Mouse (Mus musculus): ENCODE measurements around the gene Adk. TPM values are rescaled to one million over a fixed set of nuclear protein-coding genes. Genes with fewer than 3 reads are reported as not detected.

Adk gene
- polyA plus RNA-seq, 1 experiment from 2014 or later: 155 TPM

DNA sequence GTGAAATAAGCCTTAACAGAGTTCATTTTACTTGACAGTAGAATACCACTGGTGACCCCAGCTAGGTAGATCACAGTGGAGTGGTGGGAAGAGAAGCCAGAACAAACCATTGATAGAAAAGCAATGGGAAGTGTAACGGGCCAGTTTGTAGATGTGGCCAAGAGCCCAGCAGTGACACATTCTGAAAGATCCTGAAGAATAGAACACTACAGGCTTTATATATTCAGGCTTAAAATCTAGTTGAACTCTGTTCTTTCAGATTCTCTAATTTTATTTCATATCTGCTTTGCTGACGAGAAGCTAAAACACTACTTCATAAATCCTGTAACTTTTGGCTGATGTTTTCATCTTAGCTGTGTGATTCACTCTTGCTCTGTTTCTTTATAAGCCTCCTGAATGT is 48.5 kb downstream of the Adk start:
- 83% methylated on average over 2 of the region's 2 CpGs for WGBS
- Histone ChIP-seq H3K9me3 (ENCODE audit: control insufficient read depth, low read length) (no peaks in the 10 kb centered on the region), H3K4me1 (ENCODE audit: control insufficient read depth, insufficient read depth, low read length) (peaks cover 14% of the 10 kb centered on the region), H3K27me3 (ENCODE audit: control insufficient read depth, insufficient read depth, low read length) (no peaks in the 10 kb centered on the region), H3K9ac (ENCODE audit: low read depth, low read length) (no peak overlapping the region), H3K36me3 (ENCODE audit: control insufficient read depth, insufficient read depth, low read length) (no peaks in the 10 kb centered on the region; the same call in 1 of the 2 replicates), H3K4me3 (ENCODE audit: low read length) (no peak overlapping the region), H3K4me2 (replicated peaks; ENCODE audit: low read depth, low read length) (no peak overlapping the region), H3K27ac (ENCODE audit: low read depth, low read length) (no peak overlapping the region)
- ATAC-seq (ENCODE audit: low FRiP score, low TSS enrichment): no peak

DNA sequence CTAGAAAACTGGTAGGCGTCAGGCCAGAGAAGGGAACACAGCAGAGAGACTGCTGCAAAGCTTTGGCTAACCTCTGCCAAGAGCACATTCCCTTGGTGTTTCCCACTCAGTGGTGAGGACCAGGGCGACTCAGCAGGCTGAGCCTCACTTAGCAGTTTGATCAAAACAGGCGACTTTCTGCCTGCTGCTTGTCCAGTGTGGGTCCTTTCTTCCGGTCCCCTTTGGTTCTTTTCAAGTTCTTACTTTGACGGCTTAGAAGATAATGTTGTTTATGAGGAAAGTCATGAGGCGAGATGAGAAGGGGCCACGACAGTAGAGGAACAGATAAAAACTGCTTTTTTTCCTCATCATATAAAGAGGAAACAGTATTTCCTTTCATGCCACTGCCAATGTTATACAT is 49.2 kb downstream of the Adk start:
- peaks cover 11% of the 10 kb centered on the region for H3K4me1 ChIP-seq (ENCODE audit: control insufficient read depth, insufficient read depth, low read length)

DNA sequence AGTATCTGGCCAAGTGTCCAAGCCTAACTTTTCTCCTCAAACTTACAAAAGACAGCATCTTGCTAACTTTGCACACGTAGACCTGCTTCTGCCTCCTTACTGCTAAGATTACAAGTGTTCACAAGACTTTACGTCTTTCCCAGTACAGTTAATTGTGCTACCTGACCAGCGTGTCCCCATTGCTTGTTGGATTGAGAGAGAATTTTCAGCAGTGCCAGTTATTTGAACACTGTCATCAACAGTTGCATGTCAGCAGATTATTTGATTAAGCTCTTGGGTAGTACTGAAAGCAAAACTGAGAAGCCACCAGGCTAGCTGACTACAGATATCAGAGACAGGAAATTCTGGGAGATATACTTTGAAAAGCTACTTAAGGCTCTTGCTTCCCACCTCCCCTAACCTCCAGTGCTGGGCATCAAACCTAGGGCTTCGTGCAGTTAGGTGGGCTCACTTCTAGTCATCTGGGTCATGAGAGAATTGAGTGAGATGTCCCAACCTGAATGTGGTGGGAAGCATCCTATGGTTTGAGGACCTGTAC is 50.4 kb downstream of the Adk start:
- no peak overlapping the region for H3K27ac ChIP-seq (ENCODE audit: low read depth, low read length)
- peaks cover 9% of the 10 kb centered on the region; the same call in 1 of the 2 replicates for H3K4me1 ChIP-seq (ENCODE audit: control insufficient read depth, insufficient read depth, low read length)
- H3K27me3 ChIP-seq (ENCODE audit: control insufficient read depth, insufficient read depth, low read length): no peaks in the 10 kb centered on the region
- H3K9me3 ChIP-seq (ENCODE audit: control insufficient read depth, low read length): no peaks in the 10 kb centered on the region
- WGBS: 92% methylated on average over 4 of the region's 4 CpGs
- H3K36me3 ChIP-seq (ENCODE audit: control insufficient read depth, insufficient read depth, low read length): no peaks in the 10 kb centered on the region; the same call in 1 of the 2 replicates
- H3K9ac ChIP-seq (ENCODE audit: low read depth, low read length): no peak overlapping the region
- no peak overlapping the region for H3K4me3 ChIP-seq (ENCODE audit: low read length)
- ATAC-seq (ENCODE audit: low FRiP score, low TSS enrichment): no peak
- no peak overlapping the region for H3K4me2 ChIP-seq (replicated peaks; ENCODE audit: low read depth, low read length)

More for the DNA sequence above, 49.2 kb downstream of the Adk start:
- Histone ChIP-seq H3K36me3 (ENCODE audit: control insufficient read depth, insufficient read depth, low read length) (no peaks in the 10 kb centered on the region; the same call in 1 of the 2 replicates), H3K4me3 (ENCODE audit: low read length) (no peak overlapping the region), H3K27ac (ENCODE audit: low read depth, low read length) (no peak overlapping the region), H3K9ac (ENCODE audit: low read depth, low read length) (no peak overlapping the region), H3K9me3 (ENCODE audit: control insufficient read depth, low read length) (no peaks in the 10 kb centered on the region), H3K4me2 (replicated peaks; ENCODE audit: low read depth, low read length) (no peak overlapping the region), H3K27me3 (ENCODE audit: control insufficient read depth, insufficient read depth, low read length) (no peaks in the 10 kb centered on the region)
- 58% methylated on average over 7 of the region's 7 CpGs for WGBS
- no peak for ATAC-seq (ENCODE audit: low FRiP score, low TSS enrichment)

DNA sequence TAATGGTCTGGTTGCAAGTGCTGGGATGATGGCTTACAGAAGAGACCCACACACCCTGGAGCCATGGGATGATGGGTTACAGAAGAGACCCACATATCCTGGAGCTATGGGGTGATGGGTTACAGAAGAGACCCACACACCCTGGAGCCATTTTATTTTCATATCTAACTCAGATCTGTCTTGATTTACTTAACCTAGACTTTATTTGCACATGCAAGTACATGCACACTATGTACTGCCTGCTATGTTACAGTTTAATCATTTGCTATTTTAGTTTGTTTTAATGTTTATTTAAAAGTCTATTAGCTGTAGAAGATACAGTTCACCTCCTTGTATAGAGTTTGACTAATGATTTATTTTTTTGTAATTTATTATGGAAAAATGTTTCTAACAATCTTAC is 52.7 kb downstream of the Adk start:
- Histone ChIP-seq H3K27ac (ENCODE audit: low read depth, low read length) (no peak overlapping the region), H3K4me2 (replicated peaks; ENCODE audit: low read depth, low read length) (no peak overlapping the region), H3K9me3 (ENCODE audit: control insufficient read depth, low read length) (no peaks in the 10 kb centered on the region), H3K27me3 (ENCODE audit: control insufficient read depth, insufficient read depth, low read length) (no peaks in the 10 kb centered on the region), H3K4me1 (ENCODE audit: control insufficient read depth, insufficient read depth, low read length) (no peaks in the 10 kb centered on the region), H3K4me3 (ENCODE audit: low read length) (no peak overlapping the region), H3K9ac (ENCODE audit: low read depth, low read length) (no peak overlapping the region), H3K36me3 (ENCODE audit: control insufficient read depth, insufficient read depth, low read length) (no peaks in the 10 kb centered on the region; the same call in 1 of the 2 replicates)
- no peak for ATAC-seq (ENCODE audit: low FRiP score, low TSS enrichment)

DNA sequence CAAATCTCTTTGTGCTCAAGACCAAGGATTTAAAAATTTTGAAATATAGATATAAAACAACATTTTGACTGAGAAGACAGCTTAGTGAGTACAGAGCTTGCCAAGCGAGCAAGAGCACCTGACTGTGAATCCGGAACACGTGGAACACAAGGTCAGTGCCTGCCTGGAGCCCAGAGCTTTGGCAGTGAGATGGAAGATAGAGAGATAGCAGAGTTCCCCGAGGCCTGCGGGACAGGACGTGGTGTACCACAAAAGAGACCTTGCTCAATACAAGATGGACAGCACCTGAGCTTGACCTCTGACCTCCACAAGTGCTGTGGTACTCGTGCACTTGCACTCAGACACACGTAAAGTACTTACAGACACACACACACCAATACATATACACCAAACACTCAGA is 54.2 kb downstream of the Adk start:
- Histone ChIP-seq H3K4me1 (ENCODE audit: control insufficient read depth, insufficient read depth, low read length) (no peaks in the 10 kb centered on the region), H3K36me3 (ENCODE audit: control insufficient read depth, insufficient read depth, low read length) (no peaks in the 10 kb centered on the region; the same call in 1 of the 2 replicates), H3K27me3 (ENCODE audit: control insufficient read depth, insufficient read depth, low read length) (no peaks in the 10 kb centered on the region), H3K4me2 (replicated peaks; ENCODE audit: low read depth, low read length) (no peak overlapping the region), H3K27ac (ENCODE audit: low read depth, low read length) (no peak overlapping the region), H3K9me3 (ENCODE audit: control insufficient read depth, low read length) (no peaks in the 10 kb centered on the region), H3K4me3 (ENCODE audit: low read length) (no peak overlapping the region), H3K9ac (ENCODE audit: low read depth, low read length) (no peak overlapping the region)
- WGBS: 75% methylated on average over 8 of the region's 8 CpGs
- ATAC-seq (ENCODE audit: low FRiP score, low TSS enrichment): no peak

DNA sequence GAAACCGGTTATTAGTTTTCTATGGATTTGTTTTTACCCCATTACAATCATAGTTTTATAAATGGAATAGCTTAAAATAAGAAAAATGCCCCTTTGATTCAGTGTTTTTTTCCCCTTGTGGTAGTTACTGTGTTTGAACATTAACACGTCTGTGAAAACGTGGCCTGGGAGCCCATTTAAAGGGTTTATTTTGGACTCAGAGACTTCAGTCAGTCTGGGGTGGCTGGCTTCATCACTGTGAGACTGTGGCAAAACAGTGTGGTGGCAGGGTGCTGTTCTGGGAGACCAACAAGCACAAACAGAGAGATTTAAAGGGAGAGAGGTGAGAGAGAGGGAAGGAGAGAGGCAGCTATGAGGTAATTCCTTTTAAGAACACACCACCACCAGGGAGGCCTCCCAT is 55.2 kb downstream of the Adk start:
- no peaks in the 10 kb centered on the region for H3K4me1 ChIP-seq (ENCODE audit: control insufficient read depth, insufficient read depth, low read length)
- no peak for ATAC-seq (ENCODE audit: low FRiP score, low TSS enrichment)
- no peaks in the 10 kb centered on the region for H3K9me3 ChIP-seq (ENCODE audit: control insufficient read depth, low read length)
- H3K27ac ChIP-seq (ENCODE audit: low read depth, low read length): no peak overlapping the region
- H3K27me3 ChIP-seq (ENCODE audit: control insufficient read depth, insufficient read depth, low read length): no peaks in the 10 kb centered on the region
- 75% methylated on average over 3 of the region's 3 CpGs for WGBS
- no peaks in the 10 kb centered on the region; the same call in 1 of the 2 replicates for H3K36me3 ChIP-seq (ENCODE audit: control insufficient read depth, insufficient read depth, low read length)
- no peak overlapping the region for H3K9ac ChIP-seq (ENCODE audit: low read depth, low read length)
- no peak overlapping the region for H3K4me2 ChIP-seq (replicated peaks; ENCODE audit: low read depth, low read length)
- H3K4me3 ChIP-seq (ENCODE audit: low read length): no peak overlapping the region

DNA sequence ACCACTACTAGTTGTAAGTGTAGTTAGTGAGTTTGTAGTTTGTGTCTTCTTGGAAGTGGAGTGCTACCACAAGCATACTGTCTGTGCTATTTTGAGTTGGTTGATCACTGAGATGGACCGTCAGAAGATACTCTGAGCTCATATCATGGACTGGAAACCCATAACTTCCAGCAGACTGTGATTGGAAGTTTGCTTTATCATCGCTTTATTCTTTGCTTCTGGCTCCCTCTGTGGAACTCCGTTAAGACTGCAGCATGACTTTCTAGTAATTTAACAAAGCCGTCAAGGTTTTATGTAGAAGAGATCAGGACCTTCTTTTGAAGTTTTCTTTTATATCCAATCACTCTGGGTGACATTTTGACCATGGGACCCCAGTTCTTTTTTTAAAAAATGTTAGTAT is 58.1 kb downstream of the Adk start:
- Histone ChIP-seq H3K4me1 (ENCODE audit: control insufficient read depth, insufficient read depth, low read length) (no peaks in the 10 kb centered on the region), H3K27ac (ENCODE audit: low read depth, low read length) (no peak overlapping the region), H3K9me3 (ENCODE audit: control insufficient read depth, low read length) (no peaks in the 10 kb centered on the region), H3K9ac (ENCODE audit: low read depth, low read length) (no peak overlapping the region), H3K4me2 (replicated peaks; ENCODE audit: low read depth, low read length) (no peak overlapping the region), H3K36me3 (ENCODE audit: control insufficient read depth, insufficient read depth, low read length) (no peaks in the 10 kb centered on the region), H3K4me3 (ENCODE audit: low read length) (no peak overlapping the region), H3K27me3 (ENCODE audit: control insufficient read depth, insufficient read depth, low read length) (no peaks in the 10 kb centered on the region)
- ATAC-seq (ENCODE audit: low FRiP score, low TSS enrichment): no peak
- 85% methylated on average over 4 of the region's 4 CpGs for WGBS

DNA sequence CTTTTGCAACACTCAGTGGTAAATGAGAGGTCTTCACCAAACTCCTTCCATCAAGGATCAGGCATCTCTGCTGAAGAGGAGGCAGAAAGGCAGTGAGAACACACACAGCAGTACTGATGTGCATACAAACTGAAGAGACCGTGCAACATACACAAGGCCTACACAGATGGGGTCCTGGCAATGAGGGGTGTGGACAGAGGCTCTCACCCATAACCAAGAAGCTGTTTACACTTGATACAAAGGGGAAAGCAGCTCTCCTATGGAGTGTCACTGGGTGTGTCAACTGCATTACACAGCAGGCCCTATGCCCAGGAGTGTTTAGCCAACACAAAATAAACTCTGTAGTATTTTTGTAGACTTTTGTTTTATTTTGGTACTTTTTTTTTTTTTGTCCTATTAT is 59.1 kb downstream of the Adk start:
- Histone ChIP-seq H3K9me3 (ENCODE audit: control insufficient read depth, low read length) (no peaks in the 10 kb centered on the region), H3K36me3 (ENCODE audit: control insufficient read depth, insufficient read depth, low read length) (no peaks in the 10 kb centered on the region), H3K4me3 (ENCODE audit: low read length) (no peak overlapping the region), H3K27ac (ENCODE audit: low read depth, low read length) (no peak overlapping the region), H3K9ac (ENCODE audit: low read depth, low read length) (no peak overlapping the region), H3K4me2 (replicated peaks; ENCODE audit: low read depth, low read length) (no peak overlapping the region), H3K27me3 (ENCODE audit: control insufficient read depth, insufficient read depth, low read length) (no peaks in the 10 kb centered on the region), H3K4me1 (ENCODE audit: control insufficient read depth, insufficient read depth, low read length) (no peaks in the 10 kb centered on the region)
- ATAC-seq (ENCODE audit: low FRiP score, low TSS enrichment): no peak
- 89% methylated on average over 1 of the region's 1 CpGs for WGBS

DNA sequence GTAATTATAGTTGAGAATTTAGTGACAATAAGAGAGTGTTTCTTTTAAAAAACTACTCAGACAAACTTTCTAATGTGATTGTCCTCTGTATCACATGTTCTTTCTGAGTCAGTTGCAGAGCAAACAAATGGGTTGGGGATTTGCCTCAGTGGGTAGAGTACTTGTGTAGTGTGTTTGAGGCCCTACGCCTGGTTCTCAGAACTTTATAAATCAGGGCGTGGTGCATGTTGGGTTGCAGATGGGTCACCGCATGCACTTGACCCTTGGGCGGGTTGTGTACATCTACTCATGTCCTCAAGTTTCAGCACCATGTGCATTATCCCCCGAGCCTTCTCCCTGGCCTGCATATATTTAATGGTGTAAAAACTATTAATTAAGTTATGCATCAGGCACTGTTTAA is 59.8 kb downstream of the Adk start:
- Histone ChIP-seq H3K4me3 (ENCODE audit: low read length) (no peak overlapping the region), H3K36me3 (ENCODE audit: control insufficient read depth, insufficient read depth, low read length) (no peaks in the 10 kb centered on the region), H3K4me1 (ENCODE audit: control insufficient read depth, insufficient read depth, low read length) (no peaks in the 10 kb centered on the region), H3K27ac (ENCODE audit: low read depth, low read length) (no peak overlapping the region), H3K27me3 (ENCODE audit: control insufficient read depth, insufficient read depth, low read length) (no peaks in the 10 kb centered on the region), H3K4me2 (replicated peaks; ENCODE audit: low read depth, low read length) (no peak overlapping the region), H3K9ac (ENCODE audit: low read depth, low read length) (no peak overlapping the region), H3K9me3 (ENCODE audit: control insufficient read depth, low read length) (no peaks in the 10 kb centered on the region)
- WGBS: 60% methylated on average over 5 of the region's 5 CpGs
- no peak for ATAC-seq (ENCODE audit: low FRiP score, low TSS enrichment)
